Mouse (Mus musculus): ENCODE results near the gene Fkbp5. TPM values are rescaled to one million over a fixed set of nuclear protein-coding genes. Genes with fewer than 3 reads are reported as not detected.

Gene Fkbp5
- total RNA-seq, 2 experiments from 2014 or later = 50.0 to 72.1 TPM

- DNase-seq = no peak
- intact Hi-C loops (cut with DNase I) = no loop called here
Observed at GRCm38 (mm10) chr17:28475593-28476325, 41.6 kb downstream of the Fkbp5 start.

DNA sequence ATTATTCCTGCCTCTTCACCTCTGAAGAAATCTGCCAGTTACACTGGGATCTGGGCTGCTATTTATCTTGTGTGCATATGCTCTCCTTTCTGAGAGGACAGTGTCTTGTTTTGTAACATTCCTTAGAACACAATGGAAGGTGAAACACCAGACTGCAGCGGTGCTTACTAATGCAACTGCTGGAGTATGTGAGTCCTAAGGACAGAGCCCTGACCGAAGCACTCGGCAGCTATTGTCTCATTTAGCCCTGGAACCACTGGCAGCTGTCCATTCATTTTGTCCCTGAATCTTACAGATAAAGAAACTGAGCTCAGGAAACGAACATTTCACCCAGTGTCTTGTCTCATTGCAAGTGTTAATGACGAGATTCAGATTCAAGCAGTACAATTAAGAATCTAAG, 44.6 kb downstream of the Fkbp5 start:
- intact Hi-C loops (cut with DNase I) = no loop called here
- DNase-seq = no peak

- no peak for DNase-seq
- intact Hi-C loops (cut with DNase I) = no loop called here
Observed at GRCm38 (mm10) chr17:28470876-28471275, 46.5 kb downstream of the Fkbp5 start.

DNA sequence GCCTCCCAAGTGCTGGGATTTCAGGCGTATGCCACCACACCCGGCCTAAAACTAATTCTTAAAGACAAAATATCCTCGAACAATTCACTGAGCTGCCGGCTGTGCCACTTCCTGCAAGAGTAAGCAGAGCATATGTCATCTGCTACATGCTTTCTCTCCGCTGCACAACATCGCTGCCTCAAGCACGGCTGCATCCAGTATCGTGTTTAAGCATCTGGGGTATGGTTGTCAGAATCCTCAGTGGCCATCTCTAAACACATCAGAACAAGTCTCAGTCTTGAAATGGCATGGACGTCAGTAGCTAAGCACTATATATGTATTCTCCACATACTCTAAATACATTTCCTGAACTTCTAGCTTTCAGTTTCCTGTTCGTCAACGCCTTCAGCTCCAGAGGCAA, 49.6 kb downstream of the Fkbp5 start:
- no peak for DNase-seq
- intact Hi-C loops (cut with DNase I) = no loop called here

DNA sequence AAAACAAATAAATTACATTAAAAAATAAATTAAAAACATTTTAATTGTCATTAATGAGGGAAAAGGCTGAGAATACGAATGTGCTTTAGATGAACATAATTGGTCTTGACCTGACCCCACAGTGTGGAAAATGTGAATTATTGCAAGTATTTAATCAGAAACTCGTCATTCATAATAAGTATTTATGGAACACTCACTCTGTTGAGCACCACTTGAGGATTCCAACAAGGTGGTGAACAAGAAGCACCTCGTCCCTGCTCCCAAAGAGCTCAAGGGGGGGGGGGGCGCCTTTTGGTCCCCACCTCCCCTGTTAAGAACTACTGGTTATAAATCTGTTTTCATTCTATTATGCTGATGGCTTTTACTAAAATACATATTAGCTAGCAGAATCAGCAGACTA, 51.4 kb downstream of the Fkbp5 start:
- intact Hi-C loops (cut with DNase I) = no loop called here
- DNase-seq = no peak

DNA sequence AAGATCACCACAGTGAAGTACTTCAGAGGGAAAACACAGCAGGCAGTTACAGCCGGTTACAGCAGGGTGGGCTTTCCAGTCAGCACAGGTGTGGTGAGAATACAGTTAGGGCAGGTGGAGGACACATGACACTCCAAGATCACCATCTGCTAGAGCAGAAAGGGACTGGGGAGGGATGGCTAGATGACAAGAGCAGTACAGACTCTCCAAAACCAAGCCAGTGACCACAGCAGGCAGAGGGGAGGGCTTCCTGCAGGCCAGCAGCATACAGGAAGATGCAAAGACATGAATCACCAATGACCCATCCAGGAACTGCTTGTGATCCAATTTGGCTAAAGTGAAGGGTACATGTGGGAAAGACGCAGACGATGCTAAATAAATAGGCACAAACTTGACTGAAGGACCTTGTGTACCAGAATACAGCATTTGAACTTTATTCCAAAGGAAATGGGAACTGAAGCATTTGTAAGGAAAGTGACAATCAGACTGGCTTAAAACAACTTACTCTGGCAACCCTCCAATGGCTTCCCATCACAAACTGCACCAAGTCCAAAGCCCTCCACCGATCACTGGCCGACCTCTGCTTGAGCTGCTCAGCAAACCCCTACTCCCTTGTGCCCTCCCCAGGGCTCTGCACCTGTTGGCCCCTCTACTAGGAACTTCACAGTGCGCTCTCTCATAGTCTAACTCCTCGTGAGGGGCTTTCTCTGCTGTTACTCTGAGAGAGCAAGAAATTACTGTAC, 53.5 kb downstream of the Fkbp5 start:
- intact Hi-C loops (cut with DNase I) = no loop called here
- peak in 1 of 2 experiments; percentile 43 for DNase-seq

DNA sequence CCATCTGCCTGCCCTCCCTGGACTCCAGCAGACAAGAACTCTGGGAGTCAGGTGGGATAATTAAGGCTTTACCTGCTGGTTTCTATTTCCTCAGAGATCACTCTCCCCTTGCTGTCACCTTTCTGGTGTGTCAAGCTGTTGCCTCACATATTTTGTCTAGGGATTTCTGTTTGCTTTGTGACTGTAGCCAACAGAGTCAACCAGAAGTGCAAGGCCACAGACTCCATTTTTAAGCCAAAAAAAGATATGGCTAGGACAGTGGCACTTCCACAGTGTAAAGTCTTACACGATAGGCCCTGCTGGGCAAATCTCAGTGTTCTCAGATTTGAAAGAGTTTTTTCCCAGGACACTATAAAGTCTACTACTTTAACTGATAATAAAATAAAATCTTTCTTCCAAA, 56.9 kb downstream of the Fkbp5 start:
- DNase-seq = no peak
- intact Hi-C loops (cut with DNase I) = no loop called here

DNA sequence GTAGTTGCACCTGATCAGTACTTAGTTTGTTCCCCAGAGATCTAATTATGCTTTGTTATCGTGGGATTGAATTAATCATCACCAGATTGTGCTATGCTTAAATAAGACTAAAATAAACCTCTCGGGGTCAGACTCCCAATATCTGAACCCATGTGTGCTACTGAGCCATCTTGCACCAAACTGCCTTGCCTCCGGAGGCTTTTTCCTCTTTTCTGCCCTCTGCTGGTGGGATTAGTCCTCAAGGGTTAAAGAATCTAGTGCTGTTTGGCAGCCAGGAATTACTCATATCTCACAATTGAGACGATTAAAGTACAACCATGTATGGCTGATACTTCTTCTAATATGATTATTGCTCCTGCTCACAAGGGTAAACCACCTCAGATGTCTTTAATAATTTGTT, 62.2 kb downstream of the Fkbp5 start:
- peak in 1 of 2 experiments; percentile 32 for DNase-seq
- intact Hi-C loops (cut with DNase I) = loop anchor here (1.0 kb wide), 1 partner anchor 48 kb away; no protein-coding TSS in a partner anchor

GRCm38 (mm10) chr17:28452889-28453288, 64.4 kb downstream of the Fkbp5 start:
- no peak for DNase-seq
- intact Hi-C loops (cut with DNase I) = no loop called here

DNA sequence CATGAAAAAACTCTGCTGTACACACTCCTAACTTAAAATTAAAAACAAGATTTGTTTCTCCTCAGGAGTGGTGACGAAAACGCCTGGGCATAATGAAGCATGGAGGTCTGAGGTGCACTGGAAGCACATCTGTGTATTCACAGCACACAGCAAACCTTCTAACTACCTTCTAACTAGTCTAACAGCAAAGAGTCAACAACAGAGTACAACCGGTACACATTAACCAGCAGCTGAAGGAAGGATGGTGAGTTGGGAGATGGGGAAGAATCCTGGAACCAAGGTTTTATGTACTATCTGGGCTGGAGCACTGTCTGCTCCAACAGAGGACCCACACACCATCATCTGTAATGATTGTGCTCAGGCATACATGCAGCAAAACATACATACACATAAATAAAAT, 65.4 kb downstream of the Fkbp5 start:
- no peak for DNase-seq
- intact Hi-C loops (cut with DNase I) = no loop called here

DNA sequence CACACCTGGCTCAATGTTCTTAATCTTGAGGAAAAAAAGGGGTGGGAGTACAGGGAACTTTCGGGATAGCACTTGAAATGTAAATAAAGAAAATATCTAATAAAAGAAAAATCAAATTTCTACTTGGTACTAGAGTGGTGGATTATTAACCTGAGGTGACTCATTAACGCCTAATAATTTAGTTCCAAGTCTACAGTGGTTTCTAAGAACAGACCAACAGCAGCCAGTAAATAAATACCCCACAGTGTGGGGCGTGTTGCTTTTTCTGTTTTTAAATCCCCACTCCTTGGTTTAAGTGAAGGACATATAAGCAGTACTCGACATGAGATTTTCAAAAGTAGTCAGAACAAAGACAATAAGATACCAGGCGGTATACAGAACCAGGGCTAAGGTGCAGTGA, 65.8 kb downstream of the Fkbp5 start:
- intact Hi-C loops (cut with DNase I) = no loop called here
- no peak for DNase-seq

DNA sequence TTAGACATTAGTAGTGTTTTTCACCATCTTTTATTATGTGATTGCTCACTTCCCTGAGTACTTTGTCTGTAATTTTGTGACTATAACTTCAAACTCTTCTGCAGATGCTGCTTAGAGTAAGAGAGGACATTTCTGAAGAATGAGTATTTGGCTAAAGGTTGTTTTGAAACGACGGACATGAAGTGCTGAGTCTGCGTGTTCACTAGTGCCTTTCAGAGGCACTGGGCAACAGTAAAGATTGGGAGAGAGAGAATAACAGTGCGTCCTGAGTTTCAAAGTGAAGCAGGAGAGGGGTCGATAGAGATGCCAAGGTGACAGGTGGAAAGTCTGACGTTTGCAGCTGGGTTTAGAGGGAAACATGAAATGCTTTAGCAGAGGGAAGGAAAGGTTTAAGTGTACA, 69.1 kb downstream of the Fkbp5 start:
- intact Hi-C loops (cut with DNase I) = no loop called here
- DNase-seq = no peak

GRCm38 (mm10) chr17:28447789-28448188, 69.5 kb downstream of the Fkbp5 start:
- no peak for DNase-seq
- intact Hi-C loops (cut with DNase I) = no loop called here

DNA sequence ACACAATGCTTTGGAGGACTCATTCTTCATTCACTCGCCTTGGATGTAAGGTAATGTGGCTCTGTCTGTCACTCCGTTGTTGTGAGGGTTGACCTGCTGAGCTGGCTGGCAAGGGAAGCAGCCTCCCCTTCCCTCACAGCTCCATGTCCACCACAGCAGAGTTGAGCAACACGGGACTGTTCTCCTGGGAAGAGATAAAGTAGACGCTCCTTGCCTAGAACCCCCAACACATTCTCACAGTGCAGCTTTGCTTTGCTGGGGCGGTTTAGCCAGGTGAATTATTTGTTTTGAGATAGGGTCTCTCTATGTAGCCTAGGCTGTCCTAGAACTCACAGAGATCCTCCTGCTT, 70.5 kb downstream of the Fkbp5 start:
- intact Hi-C loops (cut with DNase I) = no loop called here
- DNase-seq = peak in 1 of 2 experiments; percentile 38

- DNase-seq = peak in 1 of 2 experiments; percentile 51
Observed at GRCm38 (mm10) chr17:28445886-28446819, 71.2 kb downstream of the Fkbp5 start.

GRCm38 (mm10) chr17:28442661-28443060, 74.7 kb downstream of the Fkbp5 start:
- intact Hi-C loops (cut with DNase I) = no loop called here
- no peak for DNase-seq

More at GRCm38 (mm10) chr17:28445886-28446819, 71.2 kb downstream of the Fkbp5 start:
- intact Hi-C loops (cut with DNase I) = no loop called here

GRCm38 (mm10) chr17:28438342-28439115, 78.8 kb downstream of the Fkbp5 start:
- DNase-seq = no peak
- intact Hi-C loops (cut with DNase I) = no loop called here

DNA sequence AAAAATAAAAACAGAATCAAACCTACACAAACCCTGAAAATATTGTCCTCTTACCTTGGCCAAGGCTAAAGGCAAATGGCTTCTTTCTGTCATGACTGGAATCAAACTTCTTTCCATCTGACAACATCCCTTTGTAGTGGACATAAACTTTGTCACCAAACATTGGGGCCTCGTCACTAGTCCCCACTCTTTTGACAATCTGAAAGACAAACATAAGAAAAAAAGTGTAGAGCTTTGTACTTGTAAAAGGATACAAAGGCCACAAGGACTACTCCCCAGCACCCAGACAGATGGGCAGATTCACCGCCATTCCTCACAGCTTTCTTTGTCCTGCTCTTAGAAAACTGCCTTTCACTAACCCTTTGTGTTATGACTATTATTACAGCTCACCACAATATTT, 79.4 kb downstream of the Fkbp5 start:
- DNase-seq = no peak
- intact Hi-C loops (cut with DNase I) = no loop called here

DNA sequence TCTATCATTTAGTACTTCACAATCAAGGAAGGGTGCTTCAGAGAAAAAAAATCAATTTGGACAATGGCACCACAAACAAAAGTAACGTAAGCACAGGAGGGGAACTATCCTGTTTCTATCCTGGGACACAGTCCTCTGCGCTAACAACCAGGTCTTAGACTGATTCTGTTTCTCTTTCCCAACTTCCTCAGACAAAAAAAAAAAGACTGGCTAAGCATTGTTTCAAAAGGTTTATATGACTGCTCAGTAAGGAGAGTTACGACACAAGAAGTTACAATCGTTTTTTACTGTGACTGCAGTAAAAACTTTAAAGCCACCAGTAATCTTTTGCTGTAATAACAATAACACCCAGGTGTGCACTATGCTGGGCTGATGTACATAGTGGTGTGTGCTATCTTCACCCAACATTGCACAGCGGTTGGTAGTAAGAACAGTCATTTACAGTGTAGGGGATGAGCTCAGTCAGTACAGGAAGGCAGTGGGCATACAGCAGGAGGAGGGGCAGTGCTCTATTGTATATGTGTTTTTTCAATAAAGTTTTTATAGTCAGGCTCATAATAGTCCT, 82.3 kb downstream of the Fkbp5 start:
- intact Hi-C loops (cut with DNase I) = no loop called here
- no peak for DNase-seq

DNA sequence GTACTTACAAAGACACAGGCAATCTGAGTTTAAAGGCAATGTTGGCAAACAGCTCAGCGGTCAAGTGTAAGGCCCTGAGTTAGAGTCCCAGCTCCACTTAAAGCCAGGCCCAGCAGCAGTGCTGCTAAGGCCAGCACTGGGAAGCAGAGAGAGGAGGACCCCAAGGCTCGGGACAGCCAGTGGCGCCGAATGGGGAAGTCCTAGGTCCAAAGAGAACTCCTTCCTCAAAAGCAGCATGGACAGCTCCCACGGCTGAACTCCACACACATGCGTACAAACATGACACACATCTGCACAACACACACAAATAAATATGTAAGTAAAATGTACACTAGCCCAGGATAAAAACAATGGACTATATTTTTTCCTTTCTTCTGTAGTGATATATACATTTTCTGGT, 84.3 kb downstream of the Fkbp5 start:
- no peak for DNase-seq
- intact Hi-C loops (cut with DNase I) = no loop called here
